Mouse (Mus musculus): ENCODE results near the gene Rbfox1. TPM values are rescaled to one million over a fixed set of nuclear protein-coding genes. Genes with fewer than 3 reads are reported as not detected.

Gene Rbfox1
- polyA plus RNA-seq, 1 experiment from 2014 or later, result 0.71 TPM

- 79% methylated on average over 5 of the region's 5 CpGs for WGBS
Observed at GRCm38 (mm10) chr16:7359043-7359442, 1473.9 kb downstream of the Rbfox1 start.

DNA sequence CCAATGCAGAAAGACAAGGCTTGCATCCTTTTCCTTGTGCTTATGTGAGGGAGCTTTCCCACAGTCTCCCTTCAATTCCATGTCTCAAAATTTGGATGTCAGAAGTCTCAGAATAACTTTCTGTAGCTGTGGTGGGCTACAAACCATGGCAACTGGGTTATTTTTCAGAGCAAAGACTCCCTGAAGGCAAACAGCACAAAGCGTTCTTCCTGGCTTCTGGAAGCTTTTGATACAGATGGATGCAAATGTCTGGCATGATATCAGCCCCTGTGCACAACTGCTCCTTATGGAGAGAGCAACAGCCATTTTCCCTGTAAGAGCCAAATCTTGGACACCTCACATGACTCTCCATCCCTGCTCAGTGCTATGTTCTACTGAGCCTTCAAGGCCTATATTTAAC lies 1475.6 kb downstream of the Rbfox1 start:
- H3K9me3 ChIP-seq, result no peaks in the 10 kb centered on the region
- no peaks in the 10 kb centered on the region for H3K36me3 ChIP-seq (replicated peaks)
- peaks cover 5% of the 10 kb centered on the region; the same call in 1 of the 2 replicates for H3K4me1 ChIP-seq
- no peaks in the 10 kb centered on the region for H3K27me3 ChIP-seq (ENCODE audit: poor library complexity, severe bottlenecking)
- WGBS, result 93% methylated on average over 1 of the region's 1 CpGs
- no peak overlapping the region for H3K4me3 ChIP-seq
- DNase-seq (ENCODE audit: extremely low spot score, low spot score), result no peak
- no peak overlapping the region for H3K27ac ChIP-seq

More at GRCm38 (mm10) chr16:7359043-7359442, 1473.9 kb downstream of the Rbfox1 start:
- Histone ChIP-seq H3K4me3 (no peak overlapping the region), H3K36me3 (replicated peaks) (no peaks in the 10 kb centered on the region), H3K4me1 (peaks cover 5% of the 10 kb centered on the region; the same call in 1 of the 2 replicates), H3K27ac (no peak overlapping the region), H3K27me3 (ENCODE audit: poor library complexity, severe bottlenecking) (0 out of 2 replicates have a peak, but pooled peaks cover under 1% of the 10 kb centered on the region), H3K9me3 (no peaks in the 10 kb centered on the region)
- DNase-seq (ENCODE audit: extremely low spot score, low spot score), result no peak

DNA sequence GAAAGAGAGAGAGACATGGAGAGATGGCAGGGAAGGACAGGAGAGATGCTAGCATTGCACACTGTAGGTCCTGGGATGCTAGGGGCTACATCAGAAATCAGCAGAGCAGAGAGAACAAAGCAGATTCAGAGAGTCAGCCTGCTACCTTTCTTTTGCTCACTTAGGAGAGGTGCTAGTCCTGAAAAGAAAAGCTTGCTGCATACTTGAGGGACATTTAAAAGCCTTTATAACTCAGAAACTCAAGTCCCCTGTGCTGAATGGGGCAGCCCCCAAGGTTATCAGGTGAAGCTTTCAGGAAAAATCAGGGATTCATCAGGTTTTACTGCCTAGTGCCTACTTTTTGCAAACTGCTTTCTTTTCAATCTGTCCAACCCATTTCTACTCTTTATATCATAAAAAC lies 1480.7 kb downstream of the Rbfox1 start:
- Histone ChIP-seq H3K4me1 (no peaks in the 10 kb centered on the region), H3K36me3 (replicated peaks) (no peaks in the 10 kb centered on the region), H3K4me3 (no peak overlapping the region), H3K9me3 (no peaks in the 10 kb centered on the region), H3K27ac (no peak overlapping the region), H3K27me3 (ENCODE audit: poor library complexity, severe bottlenecking) (no peaks in the 10 kb centered on the region)
- DNase-seq (ENCODE audit: extremely low spot score, low spot score), result no peak

- H3K9me3 ChIP-seq, result no peaks in the 10 kb centered on the region
- no peak overlapping the region for H3K27ac ChIP-seq
- WGBS, result 67% methylated on average over 3 of the region's 3 CpGs
- H3K27me3 ChIP-seq (ENCODE audit: poor library complexity, severe bottlenecking), result peaks cover 16% of the 10 kb centered on the region
- no peak for DNase-seq (ENCODE audit: extremely low spot score, low spot score)
- peaks cover 13% of the 10 kb centered on the region for H3K4me1 ChIP-seq
- no peak overlapping the region for H3K4me3 ChIP-seq
- H3K36me3 ChIP-seq (replicated peaks), result no peaks in the 10 kb centered on the region
Observed at GRCm38 (mm10) chr16:7374146-7374545, 1489.0 kb downstream of the Rbfox1 start.

DNA sequence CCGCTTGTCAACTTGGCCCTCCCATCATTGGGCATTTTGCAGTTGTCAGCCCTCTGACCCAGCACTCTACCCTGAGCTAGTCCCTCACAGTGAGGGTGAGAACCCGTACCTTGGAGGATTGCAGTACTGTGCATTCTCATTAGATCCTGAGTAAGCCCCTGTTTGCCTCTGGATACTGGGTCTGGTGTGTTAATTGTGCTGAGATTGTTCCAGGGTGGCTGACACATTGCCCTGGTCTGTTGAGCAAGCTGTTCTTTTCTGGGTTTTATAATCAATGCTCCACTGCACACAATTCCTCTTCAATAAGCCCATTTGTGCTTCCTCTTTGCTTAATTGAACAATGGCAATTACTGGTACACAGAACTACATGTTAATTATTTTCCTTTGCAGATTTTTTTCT lies 1489.5 kb downstream of the Rbfox1 start:
- no peak overlapping the region for H3K4me3 ChIP-seq
- H3K27me3 ChIP-seq (ENCODE audit: poor library complexity, severe bottlenecking), result peaks cover 16% of the 10 kb centered on the region
- no peak overlapping the region for H3K27ac ChIP-seq
- H3K4me1 ChIP-seq, result peaks cover 13% of the 10 kb centered on the region
- peak; percentile 15 for DNase-seq (ENCODE audit: extremely low spot score, low spot score)
- WGBS, result 47% methylated on average over 2 of the region's 2 CpGs
- H3K9me3 ChIP-seq, result no peaks in the 10 kb centered on the region
- H3K36me3 ChIP-seq (replicated peaks), result no peaks in the 10 kb centered on the region

DNA sequence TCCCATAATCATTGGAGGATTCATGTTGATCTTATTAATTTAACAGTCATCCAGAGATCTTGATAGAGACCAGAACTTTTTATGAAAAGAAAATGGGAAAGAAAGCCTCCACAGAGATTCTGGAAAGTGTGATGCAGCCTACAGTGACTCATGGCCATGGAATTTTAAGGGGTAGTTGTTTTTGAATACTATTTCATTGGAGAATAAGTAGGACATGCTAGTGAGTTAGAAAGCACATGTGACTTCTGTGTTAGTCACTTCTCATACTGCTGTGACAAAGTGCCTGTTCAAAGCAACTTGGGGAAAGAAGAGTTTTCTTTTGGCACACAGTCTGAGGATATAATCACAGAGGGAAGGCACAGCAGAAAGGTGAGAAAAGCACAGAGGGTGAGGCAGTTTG lies 1510.9 kb downstream of the Rbfox1 start:
- H3K4me3 ChIP-seq, result no peak overlapping the region
- H3K27ac ChIP-seq, result no peak overlapping the region
- no peaks in the 10 kb centered on the region for H3K27me3 ChIP-seq (ENCODE audit: poor library complexity, severe bottlenecking)
- no peaks in the 10 kb centered on the region for H3K36me3 ChIP-seq (replicated peaks)
- DNase-seq (ENCODE audit: extremely low spot score, low spot score), result no peak
- no peaks in the 10 kb centered on the region for H3K9me3 ChIP-seq
- H3K4me1 ChIP-seq, result peaks cover 6% of the 10 kb centered on the region

GRCm38 (mm10) chr16:7404766-7405492 lies 1519.8 kb downstream of the Rbfox1 start:
- H3K9me3 ChIP-seq, result no peaks in the 10 kb centered on the region
- peak overlapping the region; percentile 72 for H3K27ac ChIP-seq
- H3K4me3 ChIP-seq, result no peak overlapping the region
- peaks cover 56% of the 10 kb centered on the region for H3K4me1 ChIP-seq
- peak; percentile 19 for DNase-seq (ENCODE audit: extremely low spot score, low spot score)
- H3K27me3 ChIP-seq (ENCODE audit: poor library complexity, severe bottlenecking), result no peaks in the 10 kb centered on the region
- WGBS, result 23% methylated on average over 6 of the region's 6 CpGs
- no peaks in the 10 kb centered on the region for H3K36me3 ChIP-seq (replicated peaks)

- Histone ChIP-seq H3K36me3 (replicated peaks) (no peaks in the 10 kb centered on the region), H3K27me3 (ENCODE audit: poor library complexity, severe bottlenecking) (no peaks in the 10 kb centered on the region), H3K4me1 (peaks cover 43% of the 10 kb centered on the region), H3K27ac (peak overlapping the region; percentile 70), H3K4me3 (no peak overlapping the region), H3K9me3 (no peaks in the 10 kb centered on the region)
- no peak for DNase-seq (ENCODE audit: extremely low spot score, low spot score)
- 43% methylated on average over 12 of the region's 12 CpGs for WGBS
Observed at GRCm38 (mm10) chr16:7407862-7408640, 1522.9 kb downstream of the Rbfox1 start.

DNA sequence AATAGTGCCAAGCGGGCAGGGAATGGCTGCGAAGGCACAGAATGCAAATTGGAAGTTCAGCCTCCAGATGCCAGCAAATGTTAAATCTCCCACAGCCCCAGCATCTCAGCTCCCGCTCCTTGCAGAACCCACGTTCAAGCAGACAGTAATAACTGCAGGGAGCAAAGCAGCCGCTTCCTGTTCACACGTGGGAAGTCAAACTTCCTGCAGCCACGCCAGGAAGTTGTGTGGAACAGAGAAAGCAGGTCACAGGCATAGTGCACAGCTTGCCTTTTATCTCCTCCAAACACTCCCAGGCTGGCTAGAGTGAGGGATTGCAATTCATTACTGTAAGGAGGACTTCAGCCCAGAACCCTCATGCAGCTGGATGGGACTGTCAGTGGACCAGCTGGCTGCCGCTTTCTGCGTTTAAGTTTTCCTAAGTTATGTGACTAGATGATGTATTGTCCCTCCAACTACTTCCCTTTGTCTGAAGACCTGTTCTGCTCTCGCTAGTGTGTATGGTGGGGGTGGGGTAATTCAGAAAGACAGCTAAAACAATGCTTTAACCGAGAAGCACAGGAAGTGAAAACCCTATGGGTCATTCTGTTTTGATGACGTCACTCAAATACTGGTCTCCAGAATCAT lies 1534.6 kb downstream of the Rbfox1 start:
- Histone ChIP-seq H3K27ac (peak overlapping the region; percentile 74), H3K27me3 (ENCODE audit: poor library complexity, severe bottlenecking) (no peaks in the 10 kb centered on the region), H3K36me3 (replicated peaks) (no peaks in the 10 kb centered on the region), H3K4me3 (no peak overlapping the region), H3K9me3 (no peaks in the 10 kb centered on the region), H3K4me1 (peaks cover 10% of the 10 kb centered on the region)
- DNase-seq (ENCODE audit: extremely low spot score, low spot score), result peak; percentile 15
- WGBS, result 55% methylated on average over 12 of the region's 12 CpGs

- Histone ChIP-seq H3K27me3 (ENCODE audit: poor library complexity, severe bottlenecking) (no peaks in the 10 kb centered on the region), H3K27ac (no peak overlapping the region), H3K9me3 (no peaks in the 10 kb centered on the region), H3K4me1 (no peaks in the 10 kb centered on the region), H3K36me3 (replicated peaks) (no peaks in the 10 kb centered on the region), H3K4me3 (no peak overlapping the region)
- 91% methylated on average over 3 of the region's 3 CpGs for WGBS
- no peak for DNase-seq (ENCODE audit: extremely low spot score, low spot score)
Observed at GRCm38 (mm10) chr16:7425386-7426089, 1540.4 kb downstream of the Rbfox1 start.

GRCm38 (mm10) chr16:7433296-7433695 lies 1548.1 kb downstream of the Rbfox1 start:
- Histone ChIP-seq H3K36me3 (replicated peaks) (no peaks in the 10 kb centered on the region), H3K4me1 (no peaks in the 10 kb centered on the region), H3K27me3 (ENCODE audit: poor library complexity, severe bottlenecking) (no peaks in the 10 kb centered on the region), H3K9me3 (no peaks in the 10 kb centered on the region), H3K27ac (no peak overlapping the region), H3K4me3 (no peak overlapping the region)
- DNase-seq (ENCODE audit: extremely low spot score, low spot score), result no peak
- 91% methylated on average over 6 of the region's 6 CpGs for WGBS

DNA sequence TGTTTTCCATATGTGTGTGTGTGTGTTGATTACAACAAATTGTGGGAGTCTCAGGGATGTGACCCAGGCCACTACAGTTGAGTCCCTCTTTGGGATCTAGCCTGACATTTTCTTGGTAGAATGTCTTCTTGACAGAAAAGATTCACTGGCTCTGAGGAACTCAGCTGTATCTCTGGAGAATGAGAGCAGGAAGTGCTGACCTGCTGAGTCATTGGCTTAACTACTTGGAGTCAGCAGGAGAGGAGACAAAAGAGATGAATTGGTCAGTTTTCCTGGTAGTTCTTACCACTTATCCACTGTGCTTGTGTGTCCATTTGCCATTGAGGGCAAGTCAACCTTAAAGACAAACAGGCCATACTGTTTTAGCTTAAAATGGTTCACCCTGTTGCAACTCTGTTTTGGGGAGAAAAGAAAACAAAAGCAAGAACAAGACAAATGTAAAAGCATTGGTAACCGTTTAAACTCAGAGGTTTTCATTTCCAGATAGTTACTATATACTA lies 1561.7 kb downstream of the Rbfox1 start:
- no peak for DNase-seq (ENCODE audit: extremely low spot score, low spot score)
- Histone ChIP-seq H3K36me3 (replicated peaks) (no peaks in the 10 kb centered on the region), H3K4me1 (peaks cover 17% of the 10 kb centered on the region), H3K4me3 (no peak overlapping the region), H3K9me3 (no peaks in the 10 kb centered on the region), H3K27me3 (ENCODE audit: poor library complexity, severe bottlenecking) (no peaks in the 10 kb centered on the region), H3K27ac (no peak overlapping the region; the same call in 1 of the 2 replicates)
- 74% methylated on average over 1 of the region's 1 CpGs for WGBS

Measured in forebrain, embryonic 10.5 days (tissue).